ENCODE assay signal across 26 mouse cellular contexts in genomic region chr11:100113742-100114029, GRCm38 (mm10). TPM values are rescaled to one million over a fixed set of nuclear protein-coding genes. Genes with fewer than 3 reads are reported as not detected.
DNase-seq lines count a peak whose midpoint lies in the region; ATAC-seq and TF ChIP-seq lines count a peak whose summit lies in the region.
"Had no signal": no experiment of that assay in that cellular context is flagged by ENCODE, and none has a peak within 500 bp of the region (broad histone marks: within the 10 kb centered on the region; RNA-seq: fewer than 3 reads in every experiment).

No protein-coding gene starts in this region.

- no peak for DNase-seq in lung, postnatal 10 days
- peak; percentile 39 for DNase-seq in adrenal gland, postnatal 14 days
- peak; percentile 77 for DNase-seq in stomach, postnatal 0 days (ENCODE audit: low spot score)
- DNase-seq in gastrocnemius, adult 18-20 months (ENCODE audit: low spot score), result no peak
- DNase-seq in forebrain, embryonic 10.5 days (ENCODE audit: extremely low spot score, low spot score), result no peak
- DNase-seq in embryonic facial prominence, embryonic 10.5 days (ENCODE audit: low spot score), result no peak
- DNase-seq: cerebellum, adult 8-10 months; gastrocnemius, postnatal 14 days; heart, adult 2 months; kidney, postnatal 14 days; retina, postnatal 1 day; right cerebral cortex, postnatal 4 days had no signal

- WGBS in lung, embryonic 15.5 days, result 42% methylated on average over 2 of the region's 2 CpGs
- 32% methylated on average over 2 of the region's 2 CpGs for WGBS in lung, embryonic 16.5 days
- WGBS in stomach, postnatal 0 days, result 38% methylated on average over 2 of the region's 2 CpGs
- WGBS in forebrain, embryonic 10.5 days, result 82% methylated on average over 2 of the region's 2 CpGs
- WGBS in embryonic facial prominence, embryonic 10.5 days, result 75% methylated on average over 2 of the region's 2 CpGs

- peaks cover 14% of the 10 kb centered on the region; the same call in 1 of the 2 replicates for H3K4me1 ChIP-seq in lung, embryonic 15.5 days
- H3K4me1 ChIP-seq in lung, embryonic 16.5 days (replicated peaks; ENCODE audit: control insufficient read depth, insufficient read depth, low read length), result no peaks in the 10 kb centered on the region
- H3K4me1 ChIP-seq in stomach, postnatal 0 days (replicated peaks; ENCODE audit: control insufficient read depth, insufficient read depth), result no peaks in the 10 kb centered on the region
- H3K4me1 ChIP-seq in forebrain, embryonic 10.5 days, result no peaks in the 10 kb centered on the region
- H3K4me1 ChIP-seq in embryonic facial prominence, embryonic 10.5 days, result 0 out of 2 replicates have a peak, but pooled peaks cover 3% of the 10 kb centered on the region
- H3K4me1 ChIP-seq: embryonic facial prominence, embryonic 15.5 days; hindbrain, embryonic 12.5 days; limb, embryonic 10.5 days; midbrain, embryonic 13.5 days had no signal

- no peak for TF ChIP-seq EP300 in stomach, postnatal 0 days (optimal IDR thresholded peaks at IDR 0.05)

- no peak overlapping the region for H3K4me3 ChIP-seq in lung, embryonic 15.5 days
- H3K4me3 ChIP-seq in lung, embryonic 16.5 days (ENCODE audit: low read length), result no peak overlapping the region
- no peak overlapping the region for H3K4me3 ChIP-seq in stomach, postnatal 0 days (ENCODE audit: low read depth, low read length)
- no peak overlapping the region for H3K4me3 ChIP-seq in forebrain, embryonic 10.5 days
- H3K4me3 ChIP-seq in embryonic facial prominence, embryonic 10.5 days, result no peak overlapping the region
- H3K4me3 ChIP-seq: embryonic facial prominence, embryonic 15.5 days; heart, adult 2 months; hindbrain, embryonic 12.5 days; limb, embryonic 10.5 days; midbrain, embryonic 13.5 days had no signal

- no peaks in the 10 kb centered on the region for H3K27me3 ChIP-seq in lung, embryonic 15.5 days
- H3K27me3 ChIP-seq in lung, embryonic 16.5 days (ENCODE audit: control insufficient read depth, insufficient read depth, low read depth, low read length), result no peaks in the 10 kb centered on the region
- no peaks in the 10 kb centered on the region for H3K27me3 ChIP-seq in stomach, postnatal 0 days (ENCODE audit: control insufficient read depth, insufficient read depth, low read length)
- no peaks in the 10 kb centered on the region for H3K27me3 ChIP-seq in forebrain, embryonic 10.5 days (ENCODE audit: poor library complexity, severe bottlenecking)
- no peaks in the 10 kb centered on the region for H3K27me3 ChIP-seq in embryonic facial prominence, embryonic 10.5 days (replicated peaks; ENCODE audit: low read depth, poor library complexity, severe bottlenecking)
- H3K27me3 ChIP-seq: embryonic facial prominence, embryonic 15.5 days; hindbrain, embryonic 12.5 days; midbrain, embryonic 13.5 days had no signal

- no peak for TF ChIP-seq CTCF in stomach, postnatal 0 days (IDR thresholded peaks at IDR 0.05; ENCODE audit: low read depth)

- no peak overlapping the region for H3K4me2 ChIP-seq in lung, embryonic 15.5 days
- no peak overlapping the region for H3K4me2 ChIP-seq in lung, embryonic 16.5 days (ENCODE audit: low read depth, low read length)
- H3K4me2 ChIP-seq in stomach, postnatal 0 days (replicated peaks; ENCODE audit: low read depth), result no peak overlapping the region
- H3K4me2 ChIP-seq: embryonic facial prominence, embryonic 15.5 days; hindbrain, embryonic 12.5 days; liver, embryonic 11.5 days; midbrain, embryonic 13.5 days had no signal

- H3K9me3 ChIP-seq in lung, embryonic 15.5 days, result no peaks in the 10 kb centered on the region
- no peaks in the 10 kb centered on the region for H3K9me3 ChIP-seq in lung, embryonic 16.5 days (ENCODE audit: control insufficient read depth, low read length)
- H3K9me3 ChIP-seq in stomach, postnatal 0 days (ENCODE audit: control insufficient read depth, low read length), result no peaks in the 10 kb centered on the region
- no peaks in the 10 kb centered on the region for H3K9me3 ChIP-seq in forebrain, embryonic 10.5 days
- no peaks in the 10 kb centered on the region for H3K9me3 ChIP-seq in embryonic facial prominence, embryonic 10.5 days
- H3K9me3 ChIP-seq: embryonic facial prominence, embryonic 15.5 days; hindbrain, embryonic 12.5 days; limb, embryonic 10.5 days; midbrain, embryonic 13.5 days had no signal

- H3K9ac ChIP-seq in lung, embryonic 15.5 days, result no peak overlapping the region
- H3K9ac ChIP-seq in lung, embryonic 16.5 days (ENCODE audit: low read length), result no peak overlapping the region
- H3K9ac ChIP-seq in stomach, postnatal 0 days (ENCODE audit: low read length), result no peak overlapping the region
- H3K9ac ChIP-seq: embryonic facial prominence, embryonic 15.5 days; hindbrain, embryonic 12.5 days; midbrain, embryonic 13.5 days had no signal

- no peaks in the 10 kb centered on the region for H3K36me3 ChIP-seq in lung, embryonic 15.5 days
- no peaks in the 10 kb centered on the region for H3K36me3 ChIP-seq in lung, embryonic 16.5 days (ENCODE audit: control insufficient read depth, insufficient read depth, low read length)
- no peaks in the 10 kb centered on the region for H3K36me3 ChIP-seq in stomach, postnatal 0 days (ENCODE audit: control insufficient read depth, insufficient read depth, low read length)
- no peaks in the 10 kb centered on the region for H3K36me3 ChIP-seq in forebrain, embryonic 10.5 days (replicated peaks)
- H3K36me3 ChIP-seq in embryonic facial prominence, embryonic 10.5 days (replicated peaks), result no peaks in the 10 kb centered on the region
- H3K36me3 ChIP-seq: embryonic facial prominence, embryonic 15.5 days; G1E; hindbrain, embryonic 12.5 days; limb, embryonic 10.5 days; midbrain, embryonic 13.5 days had no signal

- peak overlapping the region; percentile 26; the same call in 1 of the 2 replicates for H3K27ac ChIP-seq in lung, embryonic 15.5 days
- H3K27ac ChIP-seq in lung, embryonic 16.5 days (ENCODE audit: low read length), result peak overlapping the region; percentile 23
- H3K27ac ChIP-seq in stomach, postnatal 0 days (replicated peaks), result peak overlapping the region; percentile 71
- H3K27ac ChIP-seq in forebrain, embryonic 10.5 days, result no peak overlapping the region
- H3K27ac ChIP-seq in embryonic facial prominence, embryonic 10.5 days (replicated peaks), result no peak overlapping the region
- H3K27ac ChIP-seq: embryonic facial prominence, embryonic 15.5 days; heart, adult 2 months; hindbrain, embryonic 12.5 days; limb, embryonic 10.5 days; midbrain, embryonic 13.5 days had no signal

- ATAC-seq in lung, embryonic 15.5 days (ENCODE audit: borderline replicate concordance, extremely low read depth, low FRiP score, low TSS enrichment), result peak; percentile 64
- peak; percentile 72 for ATAC-seq in lung, embryonic 16.5 days (ENCODE audit: low read depth)
- ATAC-seq in stomach, postnatal 0 days (ENCODE audit: low FRiP score, low TSS enrichment), result peak; percentile 93
- ATAC-seq: CD4-positive, CD25-positive, alpha-beta regulatory T cell, adult 4 months; inflammation-experienced regulatory T-cells, adult 6 months; midbrain, embryonic 13.5 days had no signal

RNA-seq across cellular contexts. Expression of gene Krt13, which starts 7.7 kb away (rescaled TPM):
- polyA plus RNA-seq in lung, embryonic 15.5 days (2015; fragmentation: Nextera tagmentation; extraction: Ambion mirVana), result 4.0 and 7.4 TPM in 2 replicates
- total RNA-seq in adrenal gland, postnatal 14 days (2021), result not detected in 2 replicates
- polyA plus RNA-seq in lung, embryonic 16.5 days (2015; fragmentation: Nextera tagmentation; extraction: Ambion mirVana), result 4.5 and 8.2 TPM in 2 replicates
- polyA plus RNA-seq in stomach, postnatal 0 days (2015; fragmentation: Nextera tagmentation; extraction: Ambion mirVana), result 2,802 and 3,195 TPM in 2 replicates
- not detected for total RNA-seq in gastrocnemius, adult 18-20 months (2021)
- polyA plus RNA-seq in forebrain, embryonic 10.5 days (2016; fragmentation: Nextera tagmentation; extraction: Ambion mirVana), result not detected in 2 replicates
- not detected in 2 replicates for polyA plus RNA-seq in embryonic facial prominence, embryonic 10.5 days (2016; fragmentation: Nextera tagmentation; extraction: Ambion mirVana)
- total RNA-seq: adrenal gland, adult 18-20 months; gastrocnemius, postnatal 14 days; heart, adult 2 months had no signal
- polyA plus RNA-seq: CD4-positive, CD25-positive, alpha-beta regulatory T cell, adult 4 months; cortical plate, adult 2 months; forebrain, embryonic 11.5 days; G1E; heart, adult 2 months; heart, postnatal 0 days; hindbrain, embryonic 12.5 days; inflammation-experienced regulatory T-cells, adult 6 months; limb, embryonic 10.5 days had no signal

RNA-seq across cellular contexts. Expression of gene Krt36, which starts 8.3 kb away (rescaled TPM):
- polyA plus RNA-seq in lung, embryonic 15.5 days (2015; fragmentation: Nextera tagmentation; extraction: Ambion mirVana), result 0.13 and 0.20 TPM in 2 replicates
- total RNA-seq in adrenal gland, postnatal 14 days (2021), result 0.19 TPM in 1 of 2 replicates, not detected in the other
- polyA plus RNA-seq in lung, embryonic 16.5 days (2015; fragmentation: Nextera tagmentation; extraction: Ambion mirVana), result 0.20 TPM in 1 of 2 replicates, not detected in the other
- polyA plus RNA-seq in stomach, postnatal 0 days (2015; fragmentation: Nextera tagmentation; extraction: Ambion mirVana), result 0.30 and 0.48 TPM in 2 replicates
- total RNA-seq in gastrocnemius, adult 18-20 months (2021), result not detected
- not detected in 2 replicates for polyA plus RNA-seq in forebrain, embryonic 10.5 days (2016; fragmentation: Nextera tagmentation; extraction: Ambion mirVana)
- polyA plus RNA-seq in embryonic facial prominence, embryonic 10.5 days (2016; fragmentation: Nextera tagmentation; extraction: Ambion mirVana), result 0.09 TPM in 1 of 2 replicates, not detected in the other
- total RNA-seq: G1E; gastrocnemius, postnatal 14 days; heart, adult 2 months had no signal
- polyA plus RNA-seq: CD4-positive, CD25-positive, alpha-beta regulatory T cell, adult 4 months; cortical plate, adult 2 months; forebrain, embryonic 11.5 days; G1E; heart, adult 2 months; heart, postnatal 0 days; hindbrain, embryonic 12.5 days; inflammation-experienced regulatory T-cells, adult 6 months; limb, embryonic 10.5 days; liver, embryonic 11.5 days; midbrain, embryonic 13.5 days had no signal

RNA-seq across cellular contexts. Expression of gene Krt35, which starts 17.6 kb away (rescaled TPM):
- not detected in 2 replicates for polyA plus RNA-seq in lung, embryonic 15.5 days (2015; fragmentation: Nextera tagmentation; extraction: Ambion mirVana)
- not detected in 2 replicates for total RNA-seq in adrenal gland, postnatal 14 days (2021)
- polyA plus RNA-seq in lung, embryonic 16.5 days (2015; fragmentation: Nextera tagmentation; extraction: Ambion mirVana), result not detected in 2 replicates
- polyA plus RNA-seq in stomach, postnatal 0 days (2015; fragmentation: Nextera tagmentation; extraction: Ambion mirVana), result 0.21 and 0.33 TPM in 2 replicates
- not detected for total RNA-seq in gastrocnemius, adult 18-20 months (2021)
- not detected in 2 replicates for polyA plus RNA-seq in forebrain, embryonic 10.5 days (2016; fragmentation: Nextera tagmentation; extraction: Ambion mirVana)
- polyA plus RNA-seq in embryonic facial prominence, embryonic 10.5 days (2016; fragmentation: Nextera tagmentation; extraction: Ambion mirVana), result not detected in 2 replicates
- total RNA-seq: adrenal gland, adult 18-20 months; G1E; gastrocnemius, postnatal 14 days; heart, adult 2 months had no signal
- polyA plus RNA-seq: CD4-positive, CD25-positive, alpha-beta regulatory T cell, adult 4 months; cortical plate, adult 2 months; forebrain, embryonic 11.5 days; G1E; heart, adult 2 months; heart, postnatal 0 days; hindbrain, embryonic 12.5 days; inflammation-experienced regulatory T-cells, adult 6 months; liver, embryonic 11.5 days; midbrain, embryonic 13.5 days had no signal

RNA-seq across cellular contexts. Expression of gene Krt15, which starts 22.0 kb away (rescaled TPM):
- 49.1 and 59.3 TPM in 2 replicates for polyA plus RNA-seq in lung, embryonic 15.5 days (2015; fragmentation: Nextera tagmentation; extraction: Ambion mirVana)
- not detected in 2 replicates for total RNA-seq in adrenal gland, postnatal 14 days (2021)
- 59.9 and 78.6 TPM in 2 replicates for polyA plus RNA-seq in lung, embryonic 16.5 days (2015; fragmentation: Nextera tagmentation; extraction: Ambion mirVana)
- 758 and 921 TPM in 2 replicates for polyA plus RNA-seq in stomach, postnatal 0 days (2015; fragmentation: Nextera tagmentation; extraction: Ambion mirVana)
- not detected for total RNA-seq in gastrocnemius, adult 18-20 months (2021)
- polyA plus RNA-seq in forebrain, embryonic 10.5 days (2016; fragmentation: Nextera tagmentation; extraction: Ambion mirVana), result 0.55 and 0.77 TPM in 2 replicates
- polyA plus RNA-seq in embryonic facial prominence, embryonic 10.5 days (2016; fragmentation: Nextera tagmentation; extraction: Ambion mirVana), result 2.8 and 8.6 TPM in 2 replicates
- total RNA-seq: adrenal gland, adult 18-20 months; G1E; gastrocnemius, postnatal 14 days had no signal
- polyA plus RNA-seq: CD4-positive, CD25-positive, alpha-beta regulatory T cell, adult 4 months; cortical plate, adult 2 months; G1E; inflammation-experienced regulatory T-cells, adult 6 months had no signal

RNA-seq across cellular contexts. Expression of gene Krt32, which starts 25.7 kb away (rescaled TPM):
- not detected in 2 replicates for polyA plus RNA-seq in lung, embryonic 15.5 days (2015; fragmentation: Nextera tagmentation; extraction: Ambion mirVana)
- total RNA-seq in adrenal gland, postnatal 14 days (2021), result not detected in 2 replicates
- not detected in 2 replicates for polyA plus RNA-seq in lung, embryonic 16.5 days (2015; fragmentation: Nextera tagmentation; extraction: Ambion mirVana)
- 0.59 and 0.65 TPM in 2 replicates for polyA plus RNA-seq in stomach, postnatal 0 days (2015; fragmentation: Nextera tagmentation; extraction: Ambion mirVana)
- not detected for total RNA-seq in gastrocnemius, adult 18-20 months (2021)
- polyA plus RNA-seq in forebrain, embryonic 10.5 days (2016; fragmentation: Nextera tagmentation; extraction: Ambion mirVana), result not detected in 2 replicates
- polyA plus RNA-seq in embryonic facial prominence, embryonic 10.5 days (2016; fragmentation: Nextera tagmentation; extraction: Ambion mirVana), result not detected in 2 replicates
- total RNA-seq: adrenal gland, adult 18-20 months; G1E; gastrocnemius, postnatal 14 days; heart, adult 2 months had no signal
- polyA plus RNA-seq: CD4-positive, CD25-positive, alpha-beta regulatory T cell, adult 4 months; forebrain, embryonic 11.5 days; G1E; heart, adult 2 months; heart, postnatal 0 days; hindbrain, embryonic 12.5 days; inflammation-experienced regulatory T-cells, adult 6 months; limb, embryonic 10.5 days; liver, embryonic 11.5 days; midbrain, embryonic 13.5 days had no signal

Comparison
In these comparisons a context has a peak if more than half of its experiments do, and no peak if none do; other contexts are left out.
1. H3K27ac ChIP-seq: peak in lung, embryonic 15.5 days (single experiment), lung, embryonic 16.5 days (single experiment) and stomach, postnatal 0 days (single experiment); none in forebrain, embryonic 10.5 days (single experiment) and embryonic facial prominence, embryonic 10.5 days (single experiment).
2. DNase-seq: peak in adrenal gland, postnatal 14 days (single experiment) and stomach, postnatal 0 days (single experiment); none in lung, postnatal 10 days (single experiment), gastrocnemius, adult 18-20 months (single experiment), forebrain, embryonic 10.5 days (single experiment) and embryonic facial prominence, embryonic 10.5 days (single experiment).
3. RNA of gene Krt13, which starts 7.7 kb away (polyA plus RNA-seq): 2,802 to 3,195 TPM in stomach, postnatal 0 days; 4.0 to 7.4 TPM in lung, embryonic 15.5 days, 4.5 to 8.2 TPM in lung, embryonic 16.5 days, not detected in forebrain, embryonic 10.5 days and not detected in embryonic facial prominence, embryonic 10.5 days; every median in the first group is over 100 times any median in the second.
4. Peak in every context shown above with its lines, with median percentiles within 50 percentile points of each other: ATAC-seq.